Mouse (Mus musculus) midbrain, embryonic 14.5 days (tissue): ENCODE data around the gene Hoxb9. TPM values are rescaled to one million over a fixed set of nuclear protein-coding genes. Genes with fewer than 3 reads are reported as not detected.

Experiments used
- ATAC-seq: fragments of 200-750 bp; cut with Nextera tagmentation; 2 replicates; pipeline ENCODE4 v1.8.0; 2017; ENCODE audit warnings: moderate number of reproducible peaks, moderate library complexity; ENCODE audit not compliant: low FRiP score, low TSS enrichment
- DNase-seq: peaks from one replicate; pipeline ENCODE4 v3.0.0-alpha.2; 2015
- H3K27ac ChIP-seq: fragments of 300-500 bp; sonication (generic); replicated peaks from 2 replicates; pipeline ENCODE4 v1.5.1; 2014; ENCODE audit warnings: mild to moderate bottlenecking, low read depth, low read length, moderate library complexity
- H3K27me3 ChIP-seq: fragments of 300-500 bp; sonication (generic); 2 replicates; pipeline ENCODE4 v1.6.1; 2014; ENCODE audit warnings: low read length, control low read depth, mixed read lengths; ENCODE audit not compliant: control insufficient read depth, insufficient read depth
- H3K36me3 ChIP-seq: fragments of 300-500 bp; sonication (generic); 2 replicates; pipeline ENCODE4 v1.6.1; 2014; ENCODE audit warnings: low read length, control low read depth; ENCODE audit not compliant: control insufficient read depth, insufficient read depth
- H3K4me1 ChIP-seq: fragments of 300-500 bp; sonication (generic); 2 replicates; pipeline ENCODE4 v1.6.1; 2014; ENCODE audit warnings: mild to moderate bottlenecking, antibody characterized with exemption, low read length, control low read depth; ENCODE audit not compliant: control insufficient read depth, insufficient read depth
- H3K4me2 ChIP-seq: fragments of 300-500 bp; sonication (generic); 2 replicates; pipeline ENCODE4 v1.6.1; 2014; ENCODE audit warnings: mild to moderate bottlenecking, low read length, moderate library complexity
- H3K4me3 ChIP-seq: fragments of 300-500 bp; sonication (generic); replicated peaks from 2 replicates; pipeline ENCODE4 v1.5.1; 2014; ENCODE audit warnings: low read depth, low read length
- H3K9ac ChIP-seq: fragments of 300-500 bp; sonication (generic); replicated peaks from 2 replicates; pipeline ENCODE4 v1.6.1; 2014; ENCODE audit warnings: mild to moderate bottlenecking, low read length, moderate library complexity
- H3K9me3 ChIP-seq: fragments of 300-500 bp; sonication (generic); 2 replicates; pipeline ENCODE4 v1.6.1; 2016; ENCODE audit warnings: low read length, control low read depth, mixed read lengths; ENCODE audit not compliant: control insufficient read depth
- WGBS: fragments of 180-500 bp; shearing (Covaris S2); extraction: QIAGEN DNeasy Blood & Tissue Kit; methylation state at CpG from one replicate; pipeline ENCODE4 v1.1.7; 2014; 5-methylcytosine and 5-hydroxymethylcytosine counted together
- polyA plus RNA-seq: library from polyadenylated mRNA; unstranded; fragments of >200 nt; fragmentation: Nextera tagmentation; extraction: Ambion mirVana; gene quantifications from 2 replicates; pipeline ENCODE4 v1.2.1, GENCODE M21; 2014

Gene Hoxb9
- polyA plus RNA-seq, 1 experiment from 2014 or later = not detected

GRCm38 (mm10) chr11:96300354-96301063 is 29.3 kb downstream of the Hoxb9 start:
- peaks cover 100% of the 10 kb centered on the region for H3K27me3 ChIP-seq
- no peak overlapping the region for H3K4me3 ChIP-seq

GRCm38 (mm10) chr11:96301064-96301431 is 29.8 kb downstream of the Hoxb9 start:
- DNase-seq (no peak), ATAC-seq (no peak)
- no peak overlapping the region for H3K4me2 ChIP-seq
- no peak overlapping the region for H3K27ac ChIP-seq
- H3K36me3 ChIP-seq = no peaks in the 10 kb centered on the region
- H3K27me3 ChIP-seq = peaks cover 100% of the 10 kb centered on the region
- no peaks in the 10 kb centered on the region for H3K9me3 ChIP-seq
- under 1% methylated on average over 10 of the region's 10 CpGs for WGBS
- H3K4me3 ChIP-seq = no peak overlapping the region
- H3K9ac ChIP-seq = no peak overlapping the region
- no peaks in the 10 kb centered on the region for H3K4me1 ChIP-seq

More at GRCm38 (mm10) chr11:96300354-96301063, 29.3 kb downstream of the Hoxb9 start:
- Histone ChIP-seq H3K36me3 (no peaks in the 10 kb centered on the region), H3K9me3 (no peaks in the 10 kb centered on the region), H3K4me1 (no peaks in the 10 kb centered on the region), H3K9ac (no peak overlapping the region), H3K27ac (no peak overlapping the region), H3K4me2 (no peak overlapping the region)
- DNase-seq (no peak), ATAC-seq (no peak)
- 1% methylated on average over 35 of the region's 35 CpGs for WGBS

GRCm38 (mm10) chr11:96301837-96302236 is 30.6 kb downstream of the Hoxb9 start:
- Histone ChIP-seq H3K4me3 (no peak overlapping the region), H3K9me3 (no peaks in the 10 kb centered on the region), H3K4me1 (no peaks in the 10 kb centered on the region), H3K27me3 (peaks cover 100% of the 10 kb centered on the region), H3K36me3 (no peaks in the 10 kb centered on the region), H3K4me2 (no peak overlapping the region), H3K27ac (no peak overlapping the region), H3K9ac (no peak overlapping the region)
- ATAC-seq (no peak), DNase-seq (no peak)
- under 1% methylated on average over 15 of the region's 15 CpGs for WGBS

- no peak for DNase-seq
- 3% methylated on average over 23 of the region's 23 CpGs for whole genome bisulfite sequencing
- no peaks in the 10 kb centered on the region for H3K36me3 ChIP-seq
- peaks cover 100% of the 10 kb centered on the region for H3K27me3 ChIP-seq
- no peak overlapping the region for H3K9ac ChIP-seq
- H3K27ac ChIP-seq = no peak overlapping the region
- no peaks in the 10 kb centered on the region for H3K9me3 ChIP-seq
- no peak overlapping the region for H3K4me3 ChIP-seq
- ATAC-seq = no peak
- H3K4me2 ChIP-seq = no peak overlapping the region
- no peaks in the 10 kb centered on the region for H3K4me1 ChIP-seq
These were observed 31.3 kb downstream of the Hoxb9 start for GRCm38 (mm10) chr11:96302381-96303150.

- H3K36me3 ChIP-seq = no peaks in the 10 kb centered on the region
- H3K27me3 ChIP-seq = peaks cover 100% of the 10 kb centered on the region
- DNase-seq = peak; percentile 83
- H3K9me3 ChIP-seq = no peaks in the 10 kb centered on the region
- H3K27ac ChIP-seq = no peak within 1 kb of the TSS
- ATAC-seq = no peak
- no peak within 1 kb of the TSS for H3K4me2 ChIP-seq
- no peaks in the 10 kb centered on the region for H3K4me1 ChIP-seq
- WGBS = 1% methylated on average over 69 of the region's 69 CpGs
- H3K4me3 ChIP-seq = no peak within 1 kb of the TSS
- H3K9ac ChIP-seq = no peak within 1 kb of the TSS
These were observed 32.2 kb downstream of the Hoxb9 start, which contains the start of gene Hoxb5 for GRCm38 (mm10) chr11:96303151-96304099. Hoxb5 (plus strand) TSS chr11:96303336.

- no peak for ATAC-seq
- WGBS = 2% methylated on average over 38 of the region's 38 CpGs
- H3K27me3 ChIP-seq = peaks cover 100% of the 10 kb centered on the region
- H3K27ac ChIP-seq = no peak overlapping the region
- H3K36me3 ChIP-seq = no peaks in the 10 kb centered on the region
- no peak overlapping the region for H3K4me2 ChIP-seq
- no peaks in the 10 kb centered on the region for H3K9me3 ChIP-seq
- H3K4me1 ChIP-seq = no peaks in the 10 kb centered on the region
- H3K4me3 ChIP-seq = no peak overlapping the region
- DNase-seq = no peak
- H3K9ac ChIP-seq = no peak overlapping the region
These were observed 33.3 kb downstream of the Hoxb9 start for GRCm38 (mm10) chr11:96304381-96305195.

- WGBS = 15% methylated on average over 6 of the region's 6 CpGs
- Histone ChIP-seq H3K27me3 (peaks cover 100% of the 10 kb centered on the region), H3K27ac (no peak overlapping the region), H3K4me3 (no peak overlapping the region), H3K9ac (no peak overlapping the region), H3K9me3 (no peaks in the 10 kb centered on the region), H3K36me3 (no peaks in the 10 kb centered on the region), H3K4me1 (no peaks in the 10 kb centered on the region), H3K4me2 (no peak overlapping the region)
- ATAC-seq (no peak), DNase-seq (no peak)
These were observed 34.4 kb downstream of the Hoxb9 start for GRCm38 (mm10) chr11:96305505-96306182.
